ENCODE assay signal across 7 mouse cellular contexts in the genomic region with DNA sequence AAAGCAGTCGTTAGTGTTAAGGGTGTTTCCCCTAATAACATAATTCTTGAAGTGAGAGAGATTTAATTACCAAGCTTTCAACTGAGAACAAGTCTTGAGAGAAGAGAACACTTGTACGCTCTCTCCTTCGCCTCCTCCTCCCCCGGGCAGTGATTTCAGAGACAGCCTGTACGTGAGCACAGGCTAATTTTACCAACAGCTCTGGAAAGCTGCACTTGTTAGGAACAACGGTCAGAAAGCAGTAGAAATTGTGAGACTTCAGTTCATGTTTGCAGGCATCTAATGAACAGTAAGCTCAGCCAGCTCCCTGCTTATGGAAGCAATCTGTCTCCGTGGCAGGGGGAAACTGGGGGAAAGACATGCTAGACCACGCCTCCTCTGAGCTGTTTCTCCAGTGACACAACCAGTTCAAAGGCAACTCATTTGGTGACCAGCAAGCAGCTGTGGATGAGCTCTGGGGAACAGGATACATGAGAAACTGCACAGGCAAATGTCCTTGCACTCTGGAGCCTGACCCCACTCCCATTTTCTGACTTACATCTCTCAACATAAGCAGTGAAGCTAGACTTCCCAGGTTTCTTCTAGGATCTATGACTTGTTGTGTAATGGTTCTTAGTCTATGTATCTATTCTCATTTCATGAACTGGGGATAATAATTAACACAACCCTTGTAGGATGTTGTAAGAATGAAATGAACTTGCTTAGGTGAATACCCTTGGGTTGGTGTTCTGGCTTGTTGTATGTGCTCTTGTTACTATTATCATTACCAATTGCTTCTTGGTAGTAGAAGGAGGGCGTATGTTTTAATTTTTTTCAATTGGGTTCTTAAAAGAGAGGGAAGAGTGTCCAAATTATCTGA.
DNase-seq lines count a peak whose midpoint lies in the region; ATAC-seq and TF ChIP-seq lines count a peak whose summit lies in the region.

No protein-coding gene starts in this region.

- no peak overlapping the region for H3ac ChIP-seq in myocyte (ENCODE audit: control insufficient read depth, insufficient read length)

- peaks cover 14% of the 10 kb centered on the region for H3K79me2 ChIP-seq in myocyte (ENCODE audit: control insufficient read depth, insufficient read depth)

- H3K9ac ChIP-seq in lung, embryonic 16.5 days (ENCODE audit: low read length) = peak overlapping the region; percentile 3; the same call in 1 of the 2 replicates
- no peak overlapping the region for H3K9ac ChIP-seq in forebrain, postnatal 0 days
- no peak overlapping the region for H3K9ac ChIP-seq in midbrain, embryonic 11.5 days (ENCODE audit: low read length)

- no peak overlapping the region for H3K4me3 ChIP-seq in lung, embryonic 16.5 days (ENCODE audit: low read length)
- no peak overlapping the region for H3K4me3 ChIP-seq in forebrain, postnatal 0 days (ENCODE audit: low read depth, low read length)
- no peak overlapping the region for H3K4me3 ChIP-seq in myocyte
- no peak overlapping the region for H3K4me3 ChIP-seq in midbrain, embryonic 11.5 days (ENCODE audit: low read depth, low read length)

- WGBS in lung, embryonic 16.5 days = 36% methylated on average over 9 of the region's 9 CpGs
- 37% methylated on average over 9 of the region's 9 CpGs for WGBS in forebrain, postnatal 0 days
- 70% methylated on average over 9 of the region's 9 CpGs for WGBS in midbrain, embryonic 11.5 days

- no peaks in the 10 kb centered on the region for H3K36me3 ChIP-seq in lung, embryonic 16.5 days (ENCODE audit: control insufficient read depth, insufficient read depth, low read length)
- H3K36me3 ChIP-seq in forebrain, postnatal 0 days (ENCODE audit: insufficient read depth) = no peaks in the 10 kb centered on the region
- no peaks in the 10 kb centered on the region for H3K36me3 ChIP-seq in myocyte (ENCODE audit: control insufficient read depth, insufficient read depth)
- H3K36me3 ChIP-seq in midbrain, embryonic 11.5 days (ENCODE audit: control insufficient read depth, insufficient read depth, low read length) = no peaks in the 10 kb centered on the region

- TF ChIP-seq POLR2A in myocyte (IDR thresholded peaks at IDR 0.05; ENCODE audit: insufficient read length, low read depth) = no peak

- no peak for DNase-seq in lung, postnatal 25 days (ENCODE audit: low spot score)
- no peak for DNase-seq in forebrain, postnatal 0 days
- DNase-seq in kidney, postnatal 4 days = peak; percentile 26 to 51
- no peak for DNase-seq in midbrain, embryonic 11.5 days (ENCODE audit: low spot score, missing footprints)
- no peak for DNase-seq in spleen, adult 12 weeks (ENCODE audit: low spot score)

- ATAC-seq in lung, embryonic 16.5 days (ENCODE audit: low read depth) = peak; percentile 66
- ATAC-seq in forebrain, postnatal 0 days = peak; percentile 47
- ATAC-seq in midbrain, embryonic 11.5 days (ENCODE audit: low FRiP score) = no peak

- TF ChIP-seq CTCF in forebrain, postnatal 0 days (IDR thresholded peaks at IDR 0.05; ENCODE audit: low read depth) = no peak

- no peak overlapping the region for H3K27ac ChIP-seq in lung, embryonic 16.5 days (ENCODE audit: low read length)
- H3K27ac ChIP-seq in forebrain, postnatal 0 days (ENCODE audit: low read depth, low read length) = no peak overlapping the region
- H3K27ac ChIP-seq in midbrain, embryonic 11.5 days (ENCODE audit: low read depth, low read length) = no peak overlapping the region

- no peaks in the 10 kb centered on the region for H3K9me3 ChIP-seq in lung, embryonic 16.5 days (ENCODE audit: control insufficient read depth, low read length)
- no peaks in the 10 kb centered on the region for H3K9me3 ChIP-seq in forebrain, postnatal 0 days (ENCODE audit: low read length)
- H3K9me3 ChIP-seq in midbrain, embryonic 11.5 days (ENCODE audit: control insufficient read depth, low read length) = no peaks in the 10 kb centered on the region

- peaks cover 14% of the 10 kb centered on the region for H3K4me1 ChIP-seq in lung, embryonic 16.5 days (replicated peaks; ENCODE audit: control insufficient read depth, insufficient read depth, low read length)
- H3K4me1 ChIP-seq in forebrain, postnatal 0 days (ENCODE audit: insufficient read depth) = peaks cover 9% of the 10 kb centered on the region; the same call in 1 of the 2 replicates
- H3K4me1 ChIP-seq in midbrain, embryonic 11.5 days (ENCODE audit: control insufficient read depth, insufficient read depth, low read length) = peaks cover 8% of the 10 kb centered on the region; the same call in 1 of the 2 replicates

- no peak overlapping the region for H3K4me2 ChIP-seq in lung, embryonic 16.5 days (ENCODE audit: low read depth, low read length)
- no peak overlapping the region for H3K4me2 ChIP-seq in forebrain, postnatal 0 days (ENCODE audit: low read depth)
- H3K4me2 ChIP-seq in myocyte (ENCODE audit: low read depth) = peak overlapping the region; percentile 22
- H3K4me2 ChIP-seq in midbrain, embryonic 11.5 days = no peak overlapping the region

- H3K27me3 ChIP-seq in lung, embryonic 16.5 days (ENCODE audit: control insufficient read depth, insufficient read depth, low read depth, low read length) = no peaks in the 10 kb centered on the region
- H3K27me3 ChIP-seq in forebrain, postnatal 0 days (ENCODE audit: insufficient read depth, low read length) = no peaks in the 10 kb centered on the region
- H3K27me3 ChIP-seq in myocyte (ENCODE audit: control insufficient read depth, insufficient read depth, insufficient read length) = no peaks in the 10 kb centered on the region
- H3K27me3 ChIP-seq in midbrain, embryonic 11.5 days (ENCODE audit: control insufficient read depth, insufficient read depth, low read length) = no peaks in the 10 kb centered on the region

TF ChIP-seq in myocyte, 11 proteins besides CTCF, POLR2A, EP300 and RAD21:
- TF ChIP-seq CEBPB (IDR thresholded peaks at IDR 0.05; ENCODE audit: insufficient read depth, poor library complexity, severe bottlenecking) (no peak), REST (IDR thresholded peaks at IDR 0.05; ENCODE audit: insufficient read depth, insufficient read length) (no peak), USF1 (IDR thresholded peaks at IDR 0.05; ENCODE audit: low read depth) (no peak), POLR2AphosphoS2 (IDR thresholded peaks at IDR 0.05; ENCODE audit: insufficient read length, low read depth) (no peak), MYOD1 (IDR thresholded peaks at IDR 0.05; ENCODE audit: control insufficient read depth in 1 of 3, insufficient read length in 2 of 3, low read depth in 2 of 3) (peak in 2 of 3 experiments; percentile 16 to 53), MYOG (IDR thresholded peaks at IDR 0.05; ENCODE audit: control insufficient read depth in 1 of 3, insufficient read depth in 1 of 3, insufficient read length in 2 of 3, low read depth in 2 of 3) (peak in 2 of 3 experiments; percentile 12 to 32), E2F4 (IDR thresholded peaks at IDR 0.05; ENCODE audit: insufficient read depth) (no peak)

Comparison
In these comparisons a context has a peak if more than half of its experiments do, and no peak if none do; other contexts are left out.
1. DNase-seq: peak in kidney, postnatal 4 days (2 of 2); none in lung, postnatal 25 days (single experiment), forebrain, postnatal 0 days (single experiment), midbrain, embryonic 11.5 days (single experiment) and spleen, adult 12 weeks (single experiment).